Mouse (Mus musculus) liver, embryonic 11.5 days (tissue): ENCODE measurements around the gene Adcy4. TPM values are rescaled to one million over a fixed set of nuclear protein-coding genes. Genes with fewer than 3 reads are reported as not detected.
A peak's percentile ranks its signal among the peaks of the same experiment; 100 is the strongest.
"Not testable (repeated sequence)": the region's sequence is repeated elsewhere in the genome, so short reads cannot be mapped to it uniquely, and the experiment has no call there.

Source experiments
- ATAC-seq: fragments of 200-750 bp; cut with Nextera tagmentation; replicated peaks from 2 replicates; pipeline ENCODE4 v1.8.0; 2017; ENCODE audit warnings: moderate number of reproducible peaks, mild to moderate bottlenecking, moderate TSS enrichment, moderate library complexity; ENCODE audit not compliant: low FRiP score
- DNase-seq: peaks from one replicate; pipeline ENCODE4 v3.0.0-alpha.2; 2017; ENCODE audit warnings: low spot score
- H3K27ac ChIP-seq: fragments of 300-500 bp; sonication (generic); 2 replicates; pipeline ENCODE4 v1.5.1; 2014; ENCODE audit warnings: mild to moderate bottlenecking, low read depth, low read length, control low read depth
- H3K27me3 ChIP-seq: fragments of 300-500 bp; sonication (generic); replicated peaks from 2 replicates; pipeline ENCODE4 v1.6.1; 2014; ENCODE audit warnings: low read length, mixed read lengths; ENCODE audit not compliant: control insufficient read depth, insufficient read depth
- H3K36me3 ChIP-seq: fragments of 300-500 bp; sonication (generic); 2 replicates; pipeline ENCODE4 v1.6.1; 2014; ENCODE audit warnings: mild to moderate bottlenecking, low read length, moderate library complexity, mixed read lengths; ENCODE audit not compliant: control insufficient read depth, insufficient read depth
- H3K4me1 ChIP-seq: fragments of 300-500 bp; sonication (generic); replicated peaks from 2 replicates; pipeline ENCODE4 v1.6.1; 2014; ENCODE audit warnings: low read length, mixed read lengths; ENCODE audit not compliant: control insufficient read depth, insufficient read depth
- H3K4me2 ChIP-seq: fragments of 300-500 bp; sonication (generic); 2 replicates; pipeline ENCODE4 v1.6.1; 2014; ENCODE audit warnings: mild to moderate bottlenecking, control low read depth, moderate library complexity
- H3K4me3 ChIP-seq: fragments of 300-500 bp; sonication (generic); 2 replicates; pipeline ENCODE4 v1.5.1; 2014; ENCODE audit warnings: low read depth, low read length, control low read depth
- H3K9ac ChIP-seq: fragments of 300-500 bp; sonication (generic); 2 replicates; pipeline ENCODE4 v1.6.1; 2014; ENCODE audit warnings: low read depth, low read length, control low read depth
- H3K9me3 ChIP-seq: fragments of 300-500 bp; sonication (generic); 2 replicates; pipeline ENCODE4 v1.6.1; 2016; ENCODE audit warnings: low read length, inconsistent platforms, mixed read lengths; ENCODE audit not compliant: control insufficient read depth
- whole genome bisulfite sequencing: fragments of 180-500 bp; shearing (Covaris S2); extraction: QIAGEN DNeasy Blood & Tissue Kit; methylation state at CpG from one replicate; pipeline ENCODE4 v1.1.7; 2014; 5-methylcytosine and 5-hydroxymethylcytosine counted together
- polyA plus RNA-seq: library from polyadenylated mRNA; unstranded; fragments of >200 nt; fragmentation: Nextera tagmentation; extraction: Ambion mirVana; gene quantifications from 2 replicates; pipeline ENCODE4 v1.2.1, GENCODE M21; 2014

Adcy4 gene
- polyA plus RNA-seq, 1 experiment from 2014 or later, result 3.9 TPM

DNA sequence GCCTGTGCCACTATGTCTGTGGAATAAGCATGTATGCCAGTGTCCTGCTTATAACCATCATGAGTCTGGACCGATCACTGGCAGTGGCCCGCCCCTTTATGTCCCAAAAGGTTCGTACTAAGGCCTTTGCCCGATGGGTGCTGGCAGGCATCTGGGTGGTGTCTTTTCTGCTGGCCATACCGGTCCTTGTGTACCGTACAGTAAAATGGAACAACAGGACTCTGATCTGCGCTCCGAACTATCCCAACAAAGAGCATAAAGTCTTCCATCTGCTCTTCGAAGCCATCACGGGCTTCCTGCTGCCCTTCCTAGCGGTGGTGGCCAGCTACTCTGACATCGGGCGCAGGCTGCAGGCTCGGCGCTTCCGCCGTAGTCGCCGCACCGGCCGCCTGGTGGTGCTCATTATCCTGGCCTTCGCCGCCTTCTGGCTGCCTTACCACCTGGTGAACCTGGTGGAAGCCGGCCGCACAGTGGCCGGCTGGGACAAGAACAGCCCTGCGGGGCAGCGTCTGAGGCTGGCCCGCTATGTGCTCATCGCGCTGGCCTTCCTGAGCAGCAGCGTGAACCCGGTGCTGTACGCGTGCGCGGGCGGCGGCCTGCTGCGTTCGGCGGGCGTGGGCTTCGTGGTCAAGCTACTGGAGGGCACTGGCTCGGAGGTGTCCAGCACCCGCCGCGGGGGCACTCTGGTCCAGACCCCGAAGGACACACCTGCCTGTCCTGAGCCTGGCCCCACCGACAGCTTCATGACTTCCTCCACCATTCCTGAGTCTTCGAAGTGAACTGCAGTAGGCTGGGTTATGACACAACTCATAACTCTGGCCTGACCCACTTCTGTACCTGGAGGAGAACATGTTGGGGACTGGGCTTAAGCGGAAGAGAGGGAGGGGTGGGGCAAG is 16.1 kb downstream of the Adcy4 start:
- peaks cover 24% of the 10 kb centered on the region for H3K27me3 ChIP-seq
- 13% methylated on average over 52 of the region's 52 CpGs for WGBS
- H3K27ac ChIP-seq, result no peak overlapping the region
- peak overlapping the region; percentile 39 for H3K4me3 ChIP-seq
- ATAC-seq (peak; percentile 37; the same call in 1 of the 2 replicates), DNase-seq (peak; percentile 66)
- H3K9me3 ChIP-seq, result no peaks in the 10 kb centered on the region
- peak overlapping the region; percentile 56 for H3K9ac ChIP-seq
- H3K36me3 ChIP-seq, result no peaks in the 10 kb centered on the region
- H3K4me2 ChIP-seq, result peak overlapping the region; percentile 74
- peaks cover 26% of the 10 kb centered on the region for H3K4me1 ChIP-seq

DNA sequence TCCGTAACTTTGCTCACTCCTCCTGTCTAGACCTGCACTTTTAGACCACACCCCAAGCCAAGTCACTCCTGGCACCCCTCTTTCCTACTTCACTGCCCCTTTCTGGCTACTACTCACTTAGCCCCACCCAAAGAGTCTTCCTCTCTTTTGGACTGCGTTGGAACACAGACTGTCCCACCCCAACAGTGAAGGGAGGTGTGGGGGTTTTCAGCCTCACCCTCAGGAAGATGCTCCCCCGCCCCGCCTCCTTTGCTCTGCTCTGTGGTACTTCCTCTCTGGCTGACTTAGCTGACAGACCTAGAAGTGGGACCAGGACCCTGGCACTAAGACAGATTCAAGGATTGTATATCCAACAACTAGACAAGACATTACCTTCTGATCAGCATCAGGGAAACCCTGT is 18.2 kb downstream of the Adcy4 start, which contains the start of gene Ltb4r1:
Ltb4r1 (plus strand) TSS at position 267 of the 400 bp plus-strand sequence.
- no peaks in the 10 kb centered on the region for H3K36me3 ChIP-seq
- H3K9me3 ChIP-seq, result no peaks in the 10 kb centered on the region
- ATAC-seq (no peak), DNase-seq (no peak)
- 47% methylated on average over 4 of the region's 4 CpGs for WGBS
- no peak within 1 kb of the TSS for H3K4me2 ChIP-seq
- H3K4me1 ChIP-seq, result peaks cover 29% of the 10 kb centered on the region
- H3K9ac ChIP-seq, result no peak within 1 kb of the TSS; the same call in 1 of the 2 replicates
- peaks cover 39% of the 10 kb centered on the region for H3K27me3 ChIP-seq
- H3K4me3 ChIP-seq, result no peak within 1 kb of the TSS
- H3K27ac ChIP-seq, result no peak within 1 kb of the TSS

DNA sequence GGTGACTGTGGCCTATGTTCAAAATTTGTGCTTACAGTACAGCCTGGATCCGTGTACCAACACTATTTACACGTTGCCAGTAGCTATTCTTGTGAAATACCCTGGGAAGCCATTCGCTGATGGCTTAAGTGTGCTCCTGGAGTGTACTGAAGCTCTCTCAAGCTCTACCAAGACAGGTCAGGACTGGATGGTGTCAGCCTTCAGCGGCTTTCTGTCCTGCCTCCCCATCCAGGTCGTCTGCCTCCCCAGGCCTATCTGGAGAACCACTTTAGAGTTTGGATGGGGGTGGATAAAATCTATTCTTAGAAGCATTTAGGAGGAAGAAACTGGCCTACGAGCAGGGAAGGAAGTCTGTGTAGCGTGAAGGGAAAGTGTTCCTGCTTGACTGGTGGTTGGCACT is 20.7 kb downstream of the Adcy4 start:
- Histone ChIP-seq H3K4me2 (peak overlapping the region; percentile 89), H3K36me3 (no peaks in the 10 kb centered on the region), H3K4me1 (peaks cover 19% of the 10 kb centered on the region), H3K27ac (no peak overlapping the region), H3K4me3 (no peak overlapping the region), H3K9ac (no peak overlapping the region; the same call in 1 of the 2 replicates), H3K27me3 (peaks cover 34% of the 10 kb centered on the region), H3K9me3 (no peaks in the 10 kb centered on the region)
- no peak for DNase-seq
- 48% methylated on average over 7 of the region's 7 CpGs for WGBS
- no peak for ATAC-seq

DNA sequence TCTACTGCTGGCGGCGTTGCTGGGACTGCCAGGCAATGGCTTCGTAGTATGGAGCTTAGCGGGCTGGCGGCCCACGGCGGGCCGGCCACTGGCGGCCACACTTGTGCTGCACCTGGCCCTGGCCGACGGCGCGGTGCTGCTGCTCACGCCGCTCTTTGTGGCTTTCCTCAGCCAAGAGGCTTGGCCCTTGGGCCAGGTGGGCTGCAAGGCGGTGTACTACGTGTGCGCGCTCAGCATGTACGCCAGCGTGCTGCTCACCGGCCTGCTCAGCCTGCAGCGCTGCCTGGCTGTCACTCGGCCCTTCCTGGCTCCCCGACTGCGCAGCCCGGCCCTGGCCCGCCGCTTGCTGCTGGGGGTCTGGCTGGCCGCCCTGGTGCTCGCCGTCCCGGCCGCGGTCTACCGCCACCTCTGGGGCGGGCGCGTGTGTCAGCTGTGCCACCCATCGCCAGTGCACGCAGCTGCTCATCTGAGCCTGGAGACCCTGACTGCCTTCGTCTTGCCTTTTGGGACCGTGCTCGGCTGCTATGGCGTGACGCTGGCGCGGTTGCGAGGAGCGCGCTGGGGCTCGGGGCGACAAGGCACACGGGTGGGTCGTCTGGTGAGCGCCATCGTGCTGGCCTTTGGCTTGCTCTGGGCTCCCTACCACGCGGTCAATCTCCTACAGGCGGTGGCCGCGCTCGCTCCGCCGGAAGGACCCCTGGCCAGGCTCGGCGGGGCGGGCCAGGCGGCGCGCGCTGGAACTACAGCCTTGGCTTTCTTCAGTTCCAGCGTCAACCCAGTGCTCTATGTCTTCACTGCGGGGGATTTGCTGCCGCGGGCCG is 21.7 kb downstream of the Adcy4 start:
- peak overlapping the region; percentile 62 for H3K9ac ChIP-seq
- peaks cover 22% of the 10 kb centered on the region for H3K4me1 ChIP-seq
- H3K9me3 ChIP-seq, result no peaks in the 10 kb centered on the region
- H3K36me3 ChIP-seq, result no peaks in the 10 kb centered on the region
- H3K27me3 ChIP-seq, result peaks cover 28% of the 10 kb centered on the region
- peak; percentile 79 for DNase-seq
- 0 out of 2 replicates have a peak overlapping the region, but pooled peaks have one; percentile 6 for H3K27ac ChIP-seq
- H3K4me3 ChIP-seq, result peak overlapping the region; percentile 53
- ATAC-seq, result peak; percentile 42
- H3K4me2 ChIP-seq, result peak overlapping the region; percentile 89
- 1% methylated on average over 77 of the region's 77 CpGs for WGBS

DNA sequence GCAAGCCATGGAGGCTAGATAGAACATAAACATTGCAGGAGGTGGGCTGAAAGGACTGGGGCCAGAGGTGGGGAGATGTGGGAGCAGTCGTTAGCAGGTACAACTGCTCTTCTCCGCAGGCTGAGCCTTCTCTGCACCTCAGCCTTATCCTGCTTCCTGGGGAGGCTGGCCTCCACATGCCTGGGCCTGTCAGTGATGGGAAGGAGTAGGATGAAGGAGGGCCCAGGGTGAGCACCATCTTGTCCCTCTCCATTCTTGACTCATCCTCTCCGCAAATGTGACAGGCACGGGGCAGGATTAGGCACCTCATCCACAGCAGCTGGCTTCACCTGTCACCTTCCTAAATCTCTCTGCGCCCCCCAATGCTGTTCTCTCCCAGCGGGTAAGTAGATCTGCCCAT is 22.7 kb downstream of the Adcy4 start, which contains the start of gene Ltb4r2:
Ltb4r2 (plus strand) TSS at position 266 of the 400 bp plus-strand sequence.
- 0 out of 2 replicates have a peak within 1 kb of the TSS, but pooled peaks have one; percentile 6 for H3K27ac ChIP-seq
- H3K36me3 ChIP-seq, result no peaks in the 10 kb centered on the region
- H3K4me1 ChIP-seq, result peaks cover 24% of the 10 kb centered on the region
- no peak for ATAC-seq
- WGBS, result 83% methylated on average over 6 of the region's 6 CpGs
- peak within 1 kb of the TSS; percentile 53 for H3K4me3 ChIP-seq
- H3K4me2 ChIP-seq, result peak within 1 kb of the TSS; percentile 89
- H3K27me3 ChIP-seq, result peaks cover 23% of the 10 kb centered on the region
- no peak for DNase-seq
- H3K9ac ChIP-seq, result peak within 1 kb of the TSS; percentile 62
- H3K9me3 ChIP-seq, result no peaks in the 10 kb centered on the region

DNA sequence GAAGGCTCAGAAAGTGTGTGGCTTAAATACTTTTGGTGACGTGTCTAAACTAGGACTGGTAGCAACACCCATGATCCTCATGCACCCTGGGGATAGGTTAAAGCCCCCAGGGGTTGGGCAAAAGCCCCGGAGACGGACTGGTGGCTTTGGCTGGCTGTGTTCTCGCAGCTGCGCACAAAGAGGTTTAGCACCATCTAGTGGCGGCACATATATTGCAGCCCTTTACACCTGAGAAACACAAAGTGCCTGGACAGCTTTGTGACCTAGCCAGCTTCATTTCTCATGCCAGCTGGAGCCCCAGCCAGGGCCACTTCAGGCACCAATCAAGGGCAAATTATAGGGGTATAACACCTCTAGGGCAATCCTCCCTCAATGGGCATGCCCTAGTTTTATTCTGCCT is 23.7 kb downstream of the Adcy4 start:
- H3K9me3 ChIP-seq, H3K4me3 ChIP-seq, ATAC-seq, H3K27ac ChIP-seq, H3K9ac ChIP-seq, H3K36me3 ChIP-seq: not testable (repeated sequence)
- DNase-seq, result peak; percentile 80
- peaks cover 24% of the 10 kb centered on the region for H3K4me1 ChIP-seq
- H3K4me2 ChIP-seq, result peak overlapping the region; percentile 53
- peaks cover 23% of the 10 kb centered on the region for H3K27me3 ChIP-seq
- 0% methylated on average over 6 of the region's 6 CpGs for WGBS

DNA sequence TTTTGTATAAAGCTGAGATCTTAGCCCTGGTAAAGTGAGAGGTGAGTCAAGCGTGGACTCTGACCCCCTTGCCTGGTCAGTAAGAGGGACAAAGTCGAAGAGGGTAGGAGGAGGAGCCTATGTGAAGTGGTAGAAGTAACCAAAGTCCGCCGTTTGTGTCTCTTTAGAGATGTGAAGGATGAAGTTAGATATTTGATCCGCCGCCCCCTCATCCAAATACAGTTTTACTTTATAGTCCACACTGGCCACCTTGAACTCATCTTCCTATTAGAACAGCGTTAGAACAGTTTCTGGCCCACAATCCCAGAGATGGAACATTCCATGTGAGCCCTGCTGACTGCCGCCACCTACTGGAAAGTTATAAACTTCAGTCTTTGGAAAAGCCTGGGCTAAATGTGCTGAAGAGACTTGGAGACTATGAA is 25.5 kb downstream of the Adcy4 start, which contains the start of gene Cideb:
Cideb (minus strand) TSS at position 96 of the 422 bp plus-strand sequence.
- H3K9ac ChIP-seq, result 0 out of 2 replicates have a peak within 1 kb of the TSS, but pooled peaks have one; percentile 21
- peak within 1 kb of the TSS; percentile 59 for H3K27ac ChIP-seq
- H3K4me2 ChIP-seq, result peak within 1 kb of the TSS; percentile 57
- peaks cover 20% of the 10 kb centered on the region for H3K27me3 ChIP-seq
- H3K4me1 ChIP-seq, result peaks cover 22% of the 10 kb centered on the region
- ATAC-seq, result peak; percentile 32; the same call in 1 of the 2 replicates
- no peaks in the 10 kb centered on the region for H3K9me3 ChIP-seq
- DNase-seq, result no peak
- 9% methylated on average over 8 of the region's 8 CpGs for WGBS
- peak within 1 kb of the TSS; percentile 22 for H3K4me3 ChIP-seq
- peaks cover 16% of the 10 kb centered on the region for H3K36me3 ChIP-seq

DNA sequence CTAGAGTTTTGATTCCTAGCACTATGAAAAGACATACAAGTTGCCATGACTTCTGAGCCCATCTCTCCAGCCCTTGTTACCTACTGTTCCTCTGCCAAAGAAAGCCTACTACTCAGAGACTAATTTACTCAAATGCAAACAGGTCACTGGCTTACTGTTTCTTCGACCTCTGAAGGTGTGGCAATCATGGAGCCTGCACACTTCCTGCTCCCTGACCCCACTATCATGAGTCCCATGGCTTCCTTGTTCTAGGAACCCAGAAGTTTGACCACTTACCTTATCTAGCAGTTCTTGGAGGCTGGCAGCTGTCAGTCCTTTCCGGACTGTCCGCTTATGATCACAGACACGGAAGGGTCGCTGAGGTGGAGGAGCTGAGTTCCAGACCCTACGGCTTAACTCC is 26.3 kb downstream of the Adcy4 start:
- WGBS, result 35% methylated on average over 6 of the region's 6 CpGs
- ATAC-seq, result no peak
- no peak overlapping the region for H3K9ac ChIP-seq
- peak overlapping the region; percentile 59 for H3K27ac ChIP-seq
- H3K9me3 ChIP-seq, result no peaks in the 10 kb centered on the region
- H3K4me1 ChIP-seq, result peaks cover 17% of the 10 kb centered on the region
- H3K4me2 ChIP-seq, result peak overlapping the region; percentile 57
- H3K27me3 ChIP-seq, result peaks cover 19% of the 10 kb centered on the region
- DNase-seq, result no peak
- H3K36me3 ChIP-seq, result peaks cover 21% of the 10 kb centered on the region
- peak overlapping the region; percentile 22 for H3K4me3 ChIP-seq
